Mouse (Mus musculus): ENCODE data around the gene Ninj2.

GRCm38 (mm10) chr6:120084983-120085382 lies 8.2 kb upstream of the Ninj2 start:
- TF ChIP-seq POU5F1 (IDR thresholded peaks at IDR 0.05; ENCODE audit: borderline replicate concordance, low read length): no peak
- no peak for TF ChIP-seq CTCF (conservative IDR thresholded peaks at IDR 0.05; ENCODE audit: low read length)

All from E14TG2a.4 (cell line).